In the genomic region with DNA sequence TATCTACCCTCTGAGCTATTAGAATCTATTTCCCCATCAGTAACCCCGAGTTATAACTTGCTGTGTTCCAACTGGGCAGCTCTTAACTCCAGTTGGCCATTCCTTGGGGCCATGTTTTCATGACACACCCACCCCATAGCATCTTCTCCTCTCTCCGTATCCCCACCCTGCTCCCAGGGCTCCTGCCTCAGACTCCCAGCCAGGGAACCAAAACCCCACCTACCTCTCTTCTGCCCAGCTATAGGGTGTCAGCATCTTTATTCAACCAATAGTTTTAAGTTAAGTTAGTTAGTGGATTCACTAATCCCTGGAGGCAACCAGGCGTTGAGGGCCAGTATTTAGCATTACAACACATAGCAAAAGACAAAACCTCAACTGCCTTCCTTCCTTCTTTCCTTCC, we compare ENCODE assay signal across 17 mouse cellular contexts. TPM values are rescaled to one million over a fixed set of nuclear protein-coding genes. Genes with fewer than 3 reads are reported as not detected.
DNase-seq lines count a peak whose midpoint lies in the region; ATAC-seq and TF ChIP-seq lines count a peak whose summit lies in the region.
"Had no signal": no experiment of that assay in that cellular context is flagged by ENCODE, and none has a peak within 500 bp of the region (broad histone marks: within the 10 kb centered on the region; RNA-seq: fewer than 3 reads in every experiment).

No protein-coding gene starts in this region.

- H3K9ac ChIP-seq in lung, postnatal 0 days (replicated peaks; ENCODE audit: low read depth) = no peak overlapping the region
- H3K9ac ChIP-seq in embryonic facial prominence, embryonic 12.5 days = no peak overlapping the region
- no peak overlapping the region for H3K9ac ChIP-seq in limb, embryonic 12.5 days (replicated peaks)
- H3K9ac ChIP-seq in forebrain, embryonic 11.5 days (ENCODE audit: low read length) = no peak overlapping the region
- H3K9ac ChIP-seq: forebrain, embryonic 13.5 days; hindbrain, embryonic 13.5 days; intestine, embryonic 15.5 days; kidney, embryonic 15.5 days had no signal

- no peak overlapping the region for H3K27ac ChIP-seq in lung, postnatal 0 days (ENCODE audit: low read length)
- peak overlapping the region; percentile 58 for H3K27ac ChIP-seq in embryonic facial prominence, embryonic 12.5 days
- peak overlapping the region; percentile 80 for H3K27ac ChIP-seq in limb, embryonic 12.5 days
- H3K27ac ChIP-seq in forebrain, embryonic 11.5 days (ENCODE audit: low read depth, low read length) = no peak overlapping the region
- H3K27ac ChIP-seq: forebrain, embryonic 13.5 days; hindbrain, embryonic 13.5 days; intestine, embryonic 15.5 days; kidney, embryonic 15.5 days had no signal

- H3K9me3 ChIP-seq in lung, postnatal 0 days (ENCODE audit: low read length) = no peaks in the 10 kb centered on the region
- H3K9me3 ChIP-seq in embryonic facial prominence, embryonic 12.5 days = no peaks in the 10 kb centered on the region
- H3K9me3 ChIP-seq in limb, embryonic 12.5 days = no peaks in the 10 kb centered on the region
- no peaks in the 10 kb centered on the region for H3K9me3 ChIP-seq in forebrain, embryonic 11.5 days (ENCODE audit: control insufficient read depth, low read length)
- H3K9me3 ChIP-seq: forebrain, embryonic 13.5 days; hindbrain, embryonic 13.5 days; intestine, embryonic 15.5 days; kidney, embryonic 15.5 days had no signal

- TF ChIP-seq CTCF in lung, postnatal 0 days (IDR thresholded peaks at IDR 0.05) = no peak

- no peaks in the 10 kb centered on the region for H3K4me1 ChIP-seq in lung, postnatal 0 days (ENCODE audit: insufficient read depth, low read depth, low read length)
- no peaks in the 10 kb centered on the region for H3K4me1 ChIP-seq in embryonic facial prominence, embryonic 12.5 days
- peaks cover 8% of the 10 kb centered on the region for H3K4me1 ChIP-seq in limb, embryonic 12.5 days (replicated peaks)
- no peaks in the 10 kb centered on the region for H3K4me1 ChIP-seq in forebrain, embryonic 11.5 days (replicated peaks; ENCODE audit: control insufficient read depth, insufficient read depth, low read length)
- H3K4me1 ChIP-seq: forebrain, embryonic 13.5 days; hindbrain, embryonic 13.5 days; intestine, embryonic 15.5 days; kidney, embryonic 15.5 days had no signal

- WGBS in lung, postnatal 0 days = 56% methylated on average over 3 of the region's 3 CpGs
- whole genome bisulfite sequencing in embryonic facial prominence, embryonic 12.5 days = 51% methylated on average over 3 of the region's 3 CpGs
- 59% methylated on average over 3 of the region's 3 CpGs for WGBS in limb, embryonic 12.5 days
- WGBS in forebrain, embryonic 11.5 days = 73% methylated on average over 3 of the region's 3 CpGs

- no peak overlapping the region for H3K4me3 ChIP-seq in lung, postnatal 0 days (ENCODE audit: low read depth, low read length)
- H3K4me3 ChIP-seq in embryonic facial prominence, embryonic 12.5 days = no peak overlapping the region
- no peak overlapping the region for H3K4me3 ChIP-seq in limb, embryonic 12.5 days (replicated peaks)
- H3K4me3 ChIP-seq in forebrain, embryonic 11.5 days (ENCODE audit: low read depth, low read length) = no peak overlapping the region
- H3K4me3 ChIP-seq: forebrain, embryonic 13.5 days; hindbrain, embryonic 13.5 days; intestine, embryonic 15.5 days; kidney, embryonic 15.5 days had no signal

- no peaks in the 10 kb centered on the region for H3K36me3 ChIP-seq in lung, postnatal 0 days (ENCODE audit: insufficient read depth, low read length)
- no peaks in the 10 kb centered on the region for H3K36me3 ChIP-seq in embryonic facial prominence, embryonic 12.5 days
- no peaks in the 10 kb centered on the region for H3K36me3 ChIP-seq in limb, embryonic 12.5 days
- H3K36me3 ChIP-seq in forebrain, embryonic 11.5 days (ENCODE audit: control insufficient read depth, insufficient read depth, low read length) = no peaks in the 10 kb centered on the region
- H3K36me3 ChIP-seq: hindbrain, embryonic 13.5 days; intestine, embryonic 15.5 days; kidney, embryonic 15.5 days had no signal

- DNase-seq in lung, postnatal 0 days (ENCODE audit: low spot score) = no peak
- no peak for DNase-seq in lung, postnatal 14 days
- no peak for DNase-seq in urinary bladder, postnatal 25 days (ENCODE audit: low spot score)
- DNase-seq in testis, postnatal 14 days (ENCODE audit: low spot score) = no peak
- DNase-seq in forebrain, embryonic 11.5 days (ENCODE audit: low spot score) = no peak
- DNase-seq: adrenal gland, adult 8-10 months; cerebellum, adult 11 months; cerebellum, postnatal 25 days; thymus, adult 18-20 months had no signal

- H3K27me3 ChIP-seq in lung, postnatal 0 days (replicated peaks; ENCODE audit: insufficient read depth, low read length) = no peaks in the 10 kb centered on the region
- no peaks in the 10 kb centered on the region for H3K27me3 ChIP-seq in embryonic facial prominence, embryonic 12.5 days
- H3K27me3 ChIP-seq in limb, embryonic 12.5 days = no peaks in the 10 kb centered on the region
- H3K27me3 ChIP-seq in forebrain, embryonic 11.5 days (ENCODE audit: control insufficient read depth, insufficient read depth, low read length) = no peaks in the 10 kb centered on the region
- H3K27me3 ChIP-seq: forebrain, embryonic 13.5 days; hindbrain, embryonic 13.5 days; intestine, embryonic 15.5 days; kidney, embryonic 15.5 days had no signal

- TF ChIP-seq EP300 in lung, postnatal 0 days (IDR thresholded peaks at IDR 0.05) = no peak

- no peak overlapping the region for H3K4me2 ChIP-seq in lung, postnatal 0 days (replicated peaks; ENCODE audit: low read depth, low read length)
- H3K4me2 ChIP-seq in embryonic facial prominence, embryonic 12.5 days (replicated peaks) = no peak overlapping the region
- no peak overlapping the region for H3K4me2 ChIP-seq in limb, embryonic 12.5 days
- no peak overlapping the region for H3K4me2 ChIP-seq in forebrain, embryonic 11.5 days (ENCODE audit: low read depth, low read length, severe bottlenecking)
- H3K4me2 ChIP-seq: forebrain, embryonic 13.5 days; hindbrain, embryonic 13.5 days; intestine, embryonic 15.5 days; kidney, embryonic 15.5 days had no signal

- ATAC-seq in lung, postnatal 0 days = peak; percentile 11; the same call in 1 of the 2 replicates
- no peak for ATAC-seq in embryonic facial prominence, embryonic 12.5 days (ENCODE audit: insufficient number of reproducible peaks, insufficient read depth, low FRiP score, low TSS enrichment)
- no peak; the same call in 1 of the 2 replicates for ATAC-seq in limb, embryonic 12.5 days (ENCODE audit: insufficient number of reproducible peaks, insufficient read depth, low FRiP score, low TSS enrichment, low read depth)
- ATAC-seq in forebrain, embryonic 11.5 days (replicated peaks; ENCODE audit: low FRiP score) = no peak
- ATAC-seq: forebrain, embryonic 13.5 days; intestine, embryonic 15.5 days had no signal

RNA-seq across cellular contexts. Expression of gene Dnah6, which starts 7.4 kb away (rescaled TPM):
- polyA plus RNA-seq in lung, postnatal 0 days (2015; fragmentation: Nextera tagmentation; extraction: Ambion mirVana) = 0.95 and 1.0 TPM in 2 replicates
- polyA plus RNA-seq in embryonic facial prominence, embryonic 12.5 days (2016; fragmentation: Nextera tagmentation; extraction: Ambion mirVana) = 0.06 and 0.11 TPM in 2 replicates
- not detected in 2 replicates for polyA plus RNA-seq in limb, embryonic 12.5 days (2016; fragmentation: Nextera tagmentation; extraction: Ambion mirVana)
- 0.04 and 0.08 TPM in 2 replicates for polyA plus RNA-seq in forebrain, embryonic 11.5 days (2014; fragmentation: Nextera tagmentation; extraction: Ambion mirVana)
- polyA plus RNA-seq: CD4-positive, CD25-positive, alpha-beta regulatory T cell, adult 4 months; liver, adult 2 months had no signal

RNA-seq across cellular contexts. Expression of gene Suclg1, which starts 19.3 kb away (rescaled TPM):
- polyA plus RNA-seq in lung, postnatal 0 days (2015; fragmentation: Nextera tagmentation; extraction: Ambion mirVana) = 126 and 140 TPM in 2 replicates
- 148 and 150 TPM in 2 replicates for polyA plus RNA-seq in embryonic facial prominence, embryonic 12.5 days (2016; fragmentation: Nextera tagmentation; extraction: Ambion mirVana)
- polyA plus RNA-seq in limb, embryonic 12.5 days (2016; fragmentation: Nextera tagmentation; extraction: Ambion mirVana) = 154 and 157 TPM in 2 replicates
- polyA plus RNA-seq in forebrain, embryonic 11.5 days (2014; fragmentation: Nextera tagmentation; extraction: Ambion mirVana) = 146 and 158 TPM in 2 replicates

Comparison
In these comparisons a context has a peak if more than half of its experiments do, and no peak if none do; other contexts are left out.
1. H3K27ac ChIP-seq: peak in embryonic facial prominence, embryonic 12.5 days (single experiment) and limb, embryonic 12.5 days (single experiment); none in lung, postnatal 0 days (single experiment) and forebrain, embryonic 11.5 days (single experiment).